ENCODE assay signal across 8 mouse cellular contexts in the genomic region with DNA sequence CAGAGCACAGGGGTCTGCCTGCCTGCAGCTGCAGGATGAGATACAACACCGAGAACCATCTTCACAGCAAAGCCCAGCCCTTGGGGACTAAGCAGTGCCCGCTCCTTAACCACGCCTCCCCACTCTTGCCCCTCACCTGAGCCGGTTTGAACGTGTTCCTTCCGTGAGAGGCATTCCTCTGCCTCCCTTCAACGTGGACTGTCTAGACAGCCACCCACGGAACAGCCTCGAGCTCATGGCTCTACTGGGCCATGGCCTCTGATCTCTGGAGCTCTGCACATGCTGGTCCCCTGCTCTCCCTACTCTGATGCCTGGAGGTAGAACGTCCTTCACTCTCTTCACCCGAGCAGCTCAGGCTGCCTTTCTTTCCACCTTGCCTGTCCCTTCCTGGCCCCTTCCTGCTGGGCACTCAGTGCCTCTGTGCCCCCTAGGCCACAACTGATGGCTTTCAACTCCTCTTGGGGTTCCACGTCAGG. TPM values are rescaled to one million over a fixed set of nuclear protein-coding genes. Genes with fewer than 3 reads are reported as not detected.
A peak's percentile ranks its signal among the peaks of the same experiment; 100 is the strongest.
DNase-seq lines count a peak whose midpoint lies in the region; ATAC-seq lines count a peak whose summit lies in the region.

TSS of gene Cyb561 (minus strand) at position 426 of the 476 bp plus-strand sequence.

- H3K4me2 ChIP-seq in kidney, embryonic 15.5 days, result no peak within 1 kb of the TSS
- H3K4me2 ChIP-seq in hindbrain, embryonic 13.5 days, result no peak within 1 kb of the TSS
- H3K4me2 ChIP-seq in midbrain, embryonic 14.5 days (ENCODE audit: low read length), result no peak within 1 kb of the TSS

- H3K4me1 ChIP-seq in kidney, embryonic 15.5 days, result peaks cover 27% of the 10 kb centered on the region
- no peaks in the 10 kb centered on the region for H3K4me1 ChIP-seq in hindbrain, embryonic 13.5 days (replicated peaks)
- no peaks in the 10 kb centered on the region for H3K4me1 ChIP-seq in midbrain, embryonic 14.5 days (ENCODE audit: control insufficient read depth, insufficient read depth, low read length)

- H3K27ac ChIP-seq in kidney, embryonic 15.5 days, result peak within 1 kb of the TSS; percentile 56
- no peak within 1 kb of the TSS for H3K27ac ChIP-seq in hindbrain, embryonic 13.5 days
- H3K27ac ChIP-seq in midbrain, embryonic 14.5 days (replicated peaks; ENCODE audit: low read depth, low read length), result no peak within 1 kb of the TSS

- 64% methylated on average over 12 of the region's 12 CpGs for WGBS in kidney, embryonic 15.5 days
- 84% methylated on average over 12 of the region's 12 CpGs for WGBS in hindbrain, embryonic 13.5 days
- 80% methylated on average over 12 of the region's 12 CpGs for WGBS in midbrain, embryonic 14.5 days

- H3K27me3 ChIP-seq in kidney, embryonic 15.5 days, result no peaks in the 10 kb centered on the region
- 0 out of 2 replicates have a peak, but pooled peaks cover 3% of the 10 kb centered on the region for H3K27me3 ChIP-seq in hindbrain, embryonic 13.5 days
- H3K27me3 ChIP-seq in midbrain, embryonic 14.5 days (ENCODE audit: control insufficient read depth, insufficient read depth, low read length), result no peaks in the 10 kb centered on the region

- ATAC-seq in kidney, embryonic 15.5 days (replicated peaks; ENCODE audit: low FRiP score), result no peak; the same call in 1 of the 2 replicates
- ATAC-seq in hindbrain, embryonic 13.5 days (ENCODE audit: low FRiP score), result no peak
- ATAC-seq in midbrain, embryonic 14.5 days (ENCODE audit: low FRiP score, low TSS enrichment), result no peak
- ATAC-seq in frontal cortex, adult (ENCODE audit: low TSS enrichment), result no peak

- H3K4me3 ChIP-seq in kidney, embryonic 15.5 days (replicated peaks), result no peak within 1 kb of the TSS
- no peak within 1 kb of the TSS for H3K4me3 ChIP-seq in hindbrain, embryonic 13.5 days
- no peak within 1 kb of the TSS for H3K4me3 ChIP-seq in midbrain, embryonic 14.5 days (replicated peaks; ENCODE audit: low read depth, low read length)

- no peak for DNase-seq in kidney, postnatal 14 days
- no peak for DNase-seq in adrenal gland, adult 2 months
- no peak for DNase-seq in midbrain, embryonic 14.5 days
- no peak for DNase-seq in thymus, postnatal 14 days
- DNase-seq in cerebellum, adult 18-20 months, result no peak

- H3K9me3 ChIP-seq in kidney, embryonic 15.5 days (replicated peaks), result no peaks in the 10 kb centered on the region
- H3K9me3 ChIP-seq in hindbrain, embryonic 13.5 days, result no peaks in the 10 kb centered on the region
- H3K9me3 ChIP-seq in midbrain, embryonic 14.5 days (ENCODE audit: control insufficient read depth, low read length), result no peaks in the 10 kb centered on the region

- no peak within 1 kb of the TSS for H3K9ac ChIP-seq in kidney, embryonic 15.5 days
- no peak within 1 kb of the TSS for H3K9ac ChIP-seq in hindbrain, embryonic 13.5 days
- H3K9ac ChIP-seq in midbrain, embryonic 14.5 days (replicated peaks; ENCODE audit: low read length), result no peak within 1 kb of the TSS

- H3K36me3 ChIP-seq in kidney, embryonic 15.5 days, result no peaks in the 10 kb centered on the region
- no peaks in the 10 kb centered on the region for H3K36me3 ChIP-seq in hindbrain, embryonic 13.5 days
- no peaks in the 10 kb centered on the region for H3K36me3 ChIP-seq in midbrain, embryonic 14.5 days (ENCODE audit: control insufficient read depth, insufficient read depth, low read length)

RNA-seq across cellular contexts. Expression of gene Cyb561, which starts in this region (rescaled TPM):
- polyA plus RNA-seq in kidney, embryonic 15.5 days (2015; fragmentation: Nextera tagmentation; extraction: Ambion mirVana), result 28.9 and 39.8 TPM in 2 replicates
- 100 to 1,000 TPM; 103 to 236 TPM for total RNA-seq in adrenal gland, adult 2 months (2021)
- 127 and 140 TPM in 2 replicates for polyA plus RNA-seq in adrenal gland, adult 2 months (2012; rRNA removed)
- polyA plus RNA-seq in hindbrain, embryonic 13.5 days (2015; fragmentation: Nextera tagmentation; extraction: Ambion mirVana), result 42.6 and 42.7 TPM in 2 replicates
- polyA plus RNA-seq in midbrain, embryonic 14.5 days (2014; fragmentation: Nextera tagmentation; extraction: Ambion mirVana), result 45.7 and 52.9 TPM in 2 replicates
